Mouse (Mus musculus): ENCODE data around the gene Kcnab2.

DNA sequence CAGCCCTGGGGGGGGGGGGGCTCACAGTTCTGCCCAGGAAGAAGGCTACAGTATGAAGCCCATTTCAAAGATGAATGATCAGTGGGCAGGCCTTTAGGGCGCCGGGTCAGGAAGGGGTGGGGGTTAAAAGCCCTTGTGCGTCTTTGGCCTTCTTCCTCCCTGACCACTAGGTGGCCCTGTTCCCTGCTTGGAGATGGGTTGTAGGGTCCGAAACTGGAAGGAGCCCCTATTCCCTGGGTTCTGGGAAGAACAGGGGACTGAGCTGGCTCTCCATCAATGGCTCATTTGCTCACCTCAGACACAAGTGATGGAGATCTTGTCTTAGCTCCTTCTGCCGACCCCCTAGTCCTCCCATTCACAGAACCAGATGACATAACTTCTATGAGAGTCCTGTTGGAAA, 134.4 kb downstream of the Kcnab2 start:
- no peak for TF ChIP-seq POLR2A (IDR thresholded peaks at IDR 0.05; ENCODE audit: extremely low read depth, insufficient read depth, low read length)
- peak; percentile 66 for TF ChIP-seq CTCF (IDR thresholded peaks at IDR 0.05; ENCODE audit: low read depth, low read length)
